Mouse (Mus musculus) heart, adult 8-10 months (tissue): ENCODE measurements at regions not wholly inside any gene's neighbourhood (a gene's known extent, or its start where the extent isn't known, plus 50 kb on each side); places are given as distances from the start of the nearest gene placed in this dataset.

Experiments
- DNase-seq: peaks from one replicate; pipeline ENCODE4 v3.0.0; 2022; ENCODE audit warnings: low spot score

- no peak for DNase-seq
These were observed 224.3 kb downstream of the Usp25 start for GRCm38 (mm10) chr16:77237631-77238357.

- no peak for DNase-seq
These were observed 223.7 kb downstream of the Usp25 start for GRCm38 (mm10) chr16:77237272-77237603.

- no peak for DNase-seq
These were observed 223.2 kb downstream of the Usp25 start for GRCm38 (mm10) chr16:77236509-77237271.

- no peak for DNase-seq
These were observed 222.5 kb downstream of the Usp25 start for GRCm38 (mm10) chr16:77236021-77236420.

GRCm38 (mm10) chr16:77235449-77235848, 221.9 kb downstream of the Usp25 start:
- DNase-seq, result no peak
